Mouse (Mus musculus): ENCODE measurements around the gene Racgap1. TPM values are rescaled to one million over a fixed set of nuclear protein-coding genes. Genes with fewer than 3 reads are reported as not detected.
A peak's percentile ranks its signal among the peaks of the same experiment; 100 is the strongest.

Racgap1 gene
- polyA plus RNA-seq, 1 experiment = 2.6 TPM

- DNase-seq = no peak
- Histone ChIP-seq H3K27ac (ENCODE audit: insufficient read depth, low read depth, low read length) (no peak overlapping the region), H3K27me3 (replicated peaks; ENCODE audit: control insufficient read depth, insufficient read depth, low read length) (no peaks in the 10 kb centered on the region), H3K36me3 (ENCODE audit: control insufficient read depth, insufficient read depth, low read length) (no peaks in the 10 kb centered on the region), H3K4me1 (ENCODE audit: control insufficient read depth, insufficient read depth, low read length) (no peaks in the 10 kb centered on the region), H3K4me3 (ENCODE audit: insufficient read depth, low read depth, low read length) (no peak overlapping the region)
- no peak for TF ChIP-seq POLR2A (IDR thresholded peaks at IDR 0.05; ENCODE audit: low read depth, low read length)
- 23% methylated on average over 21 of the region's 21 CpGs for WGBS
Measured at GRCm38 (mm10) chr15:99653876-99654275, 2.4 kb upstream of the Racgap1 start.

GRCm38 (mm10) chr15:99653291-99653690 is 1.8 kb upstream of the Racgap1 start:
- H3K4me1 ChIP-seq (ENCODE audit: control insufficient read depth, insufficient read depth, low read length) = no peaks in the 10 kb centered on the region
- H3K4me3 ChIP-seq (ENCODE audit: insufficient read depth, low read depth, low read length) = no peak overlapping the region
- DNase-seq = peak; percentile 17
- no peak overlapping the region for H3K27ac ChIP-seq (ENCODE audit: insufficient read depth, low read depth, low read length)
- WGBS = 14% methylated on average over 8 of the region's 8 CpGs
- TF ChIP-seq CTCF (conservative IDR thresholded peaks at IDR 0.05; ENCODE audit: insufficient read depth, insufficient read length, low read depth, low read length) = no peak
- TF ChIP-seq POLR2A (IDR thresholded peaks at IDR 0.05; ENCODE audit: low read depth, low read length) = no peak
- H3K27me3 ChIP-seq (replicated peaks; ENCODE audit: control insufficient read depth, insufficient read depth, low read length) = no peaks in the 10 kb centered on the region
- H3K36me3 ChIP-seq (ENCODE audit: control insufficient read depth, insufficient read depth, low read length) = no peaks in the 10 kb centered on the region

DNA sequence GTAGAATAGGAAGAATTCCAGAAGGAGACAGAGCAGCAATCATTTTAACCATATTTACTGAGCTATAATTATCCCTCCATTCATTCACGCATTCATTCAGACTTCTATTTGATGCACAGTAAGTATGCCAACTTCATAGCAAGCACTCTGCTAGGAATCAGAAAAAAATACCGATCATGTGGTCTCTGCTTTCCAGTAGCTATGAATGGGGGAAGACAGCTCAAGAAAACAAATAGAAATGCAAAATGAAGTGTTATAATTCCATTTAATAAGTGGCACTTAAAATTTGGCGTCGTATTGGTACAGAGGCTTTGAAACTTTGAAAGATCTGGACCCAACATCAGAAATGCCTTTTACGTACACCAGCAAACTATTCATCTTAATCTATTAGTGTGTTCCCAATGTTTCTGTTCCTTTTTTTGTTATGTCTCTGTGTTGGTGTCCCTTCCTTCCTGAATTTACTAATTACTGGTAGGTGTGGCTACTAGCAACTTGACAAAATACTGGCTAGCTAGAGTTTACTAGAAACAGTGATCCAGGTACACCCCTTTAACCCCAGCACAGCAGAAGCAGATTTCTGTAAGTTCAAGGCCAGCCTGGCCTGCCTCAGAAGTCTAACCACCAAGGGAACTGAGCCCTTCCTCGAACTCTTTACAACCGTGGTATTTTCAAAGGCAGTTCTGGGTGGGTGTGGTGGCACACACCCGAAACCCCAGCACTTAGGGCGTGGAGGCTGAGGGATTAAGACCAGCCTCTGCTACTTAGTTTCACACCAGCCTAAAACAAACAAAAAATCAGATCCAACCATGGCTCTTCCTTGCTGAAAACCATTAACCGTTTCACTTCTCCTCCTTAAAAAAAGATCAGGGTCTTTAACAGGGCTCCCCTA is 772 bp upstream of the Racgap1 start:
- Histone ChIP-seq H3K27me3 (replicated peaks; ENCODE audit: control insufficient read depth, insufficient read depth, low read length) (no peaks in the 10 kb centered on the region), H3K4me1 (ENCODE audit: control insufficient read depth, insufficient read depth, low read length) (no peaks in the 10 kb centered on the region), H3K36me3 (ENCODE audit: control insufficient read depth, insufficient read depth, low read length) (no peaks in the 10 kb centered on the region), H3K4me3 (ENCODE audit: insufficient read depth, low read depth, low read length) (no peak overlapping the region), H3K27ac (ENCODE audit: insufficient read depth, low read depth, low read length) (no peak overlapping the region)
- WGBS = 77% methylated on average over 10 of the region's 10 CpGs
- no peak for DNase-seq
- TF ChIP-seq CTCF (conservative IDR thresholded peaks at IDR 0.05; ENCODE audit: insufficient read depth, insufficient read length, low read depth, low read length) (no peak), POLR2A (IDR thresholded peaks at IDR 0.05; ENCODE audit: low read depth, low read length) (no peak)

DNA sequence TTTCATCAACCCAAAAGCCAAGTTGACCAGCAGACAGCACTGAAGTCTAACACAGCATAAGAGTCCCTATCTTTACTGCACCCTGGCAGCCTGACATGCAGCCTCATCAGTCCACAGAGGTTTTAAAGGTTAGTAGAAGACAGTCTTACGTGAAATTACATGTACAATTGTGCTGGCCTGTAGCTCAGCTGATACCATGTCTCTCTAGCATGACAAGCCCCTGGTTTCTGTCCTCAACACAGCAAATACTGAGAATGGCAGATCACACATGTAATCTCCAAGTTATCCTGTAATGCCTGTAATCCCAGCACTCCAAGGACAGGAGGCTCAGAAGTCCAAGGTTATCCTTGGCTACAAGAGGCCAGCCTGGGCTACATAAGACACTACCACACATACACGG is 1.2 kb downstream of the Racgap1 start:
- no peak for DNase-seq
- Histone ChIP-seq H3K27ac (ENCODE audit: insufficient read depth, low read depth, low read length) (no peak overlapping the region), H3K4me3 (ENCODE audit: insufficient read depth, low read depth, low read length) (no peak overlapping the region), H3K27me3 (replicated peaks; ENCODE audit: control insufficient read depth, insufficient read depth, low read length) (no peaks in the 10 kb centered on the region), H3K36me3 (ENCODE audit: control insufficient read depth, insufficient read depth, low read length) (no peaks in the 10 kb centered on the region), H3K4me1 (ENCODE audit: control insufficient read depth, insufficient read depth, low read length) (no peaks in the 10 kb centered on the region)
- TF ChIP-seq POLR2A (IDR thresholded peaks at IDR 0.05; ENCODE audit: low read depth, low read length) (no peak), CTCF (conservative IDR thresholded peaks at IDR 0.05; ENCODE audit: insufficient read depth, insufficient read length, low read depth, low read length) (no peak)
- 55% methylated on average over 2 of the region's 2 CpGs for WGBS

- peaks cover 3% of the 10 kb centered on the region; the same call in 1 of the 2 replicates for H3K4me1 ChIP-seq (ENCODE audit: control insufficient read depth, insufficient read depth, low read length)
- H3K27me3 ChIP-seq (replicated peaks; ENCODE audit: control insufficient read depth, insufficient read depth, low read length) = no peaks in the 10 kb centered on the region
- H3K27ac ChIP-seq (ENCODE audit: insufficient read depth, low read depth, low read length) = no peak overlapping the region
- no peak for DNase-seq
- H3K36me3 ChIP-seq (ENCODE audit: control insufficient read depth, insufficient read depth, low read length) = no peaks in the 10 kb centered on the region
- no peak for TF ChIP-seq POLR2A (IDR thresholded peaks at IDR 0.05; ENCODE audit: low read depth, low read length)
- no peak for TF ChIP-seq CTCF (conservative IDR thresholded peaks at IDR 0.05; ENCODE audit: insufficient read depth, insufficient read length, low read depth, low read length)
- WGBS = 63% methylated on average over 6 of the region's 6 CpGs
- H3K4me3 ChIP-seq (ENCODE audit: insufficient read depth, low read depth, low read length) = no peak overlapping the region
Measured at GRCm38 (mm10) chr15:99649067-99649761, 2.2 kb downstream of the Racgap1 start.

- Histone ChIP-seq H3K27me3 (replicated peaks; ENCODE audit: control insufficient read depth, insufficient read depth, low read length) (no peaks in the 10 kb centered on the region), H3K27ac (ENCODE audit: insufficient read depth, low read depth, low read length) (no peak overlapping the region), H3K4me1 (ENCODE audit: control insufficient read depth, insufficient read depth, low read length) (peaks cover 3% of the 10 kb centered on the region; the same call in 1 of the 2 replicates), H3K4me3 (ENCODE audit: insufficient read depth, low read depth, low read length) (no peak overlapping the region), H3K36me3 (ENCODE audit: control insufficient read depth, insufficient read depth, low read length) (no peaks in the 10 kb centered on the region)
- no peak for DNase-seq
- TF ChIP-seq POLR2A (IDR thresholded peaks at IDR 0.05; ENCODE audit: low read depth, low read length) (no peak), CTCF (conservative IDR thresholded peaks at IDR 0.05; ENCODE audit: insufficient read depth, insufficient read length, low read depth, low read length) (no peak)
- 46% methylated on average over 4 of the region's 4 CpGs for WGBS
Measured at GRCm38 (mm10) chr15:99648326-99648725, 3.1 kb downstream of the Racgap1 start.

- DNase-seq = no peak
- Histone ChIP-seq H3K4me1 (ENCODE audit: control insufficient read depth, insufficient read depth, low read length) (peaks cover 3% of the 10 kb centered on the region; the same call in 1 of the 2 replicates), H3K4me3 (ENCODE audit: insufficient read depth, low read depth, low read length) (no peak overlapping the region), H3K27ac (ENCODE audit: insufficient read depth, low read depth, low read length) (no peak overlapping the region), H3K27me3 (replicated peaks; ENCODE audit: control insufficient read depth, insufficient read depth, low read length) (no peaks in the 10 kb centered on the region), H3K36me3 (ENCODE audit: control insufficient read depth, insufficient read depth, low read length) (no peaks in the 10 kb centered on the region)
- TF ChIP-seq POLR2A (IDR thresholded peaks at IDR 0.05; ENCODE audit: low read depth, low read length) (no peak), CTCF (conservative IDR thresholded peaks at IDR 0.05; ENCODE audit: insufficient read depth, insufficient read length, low read depth, low read length) (no peak)
- 40% methylated on average over 7 of the region's 7 CpGs for WGBS
Measured at GRCm38 (mm10) chr15:99644776-99645175, 6.7 kb downstream of the Racgap1 start.
